Mouse (Mus musculus): Measurements from ENCODE around the gene Olfr583. TPM values are rescaled to one million over a fixed set of nuclear protein-coding genes. Genes with fewer than 3 reads are reported as not detected.

The Olfr583 gene
- not detected in 2 replicates for polyA plus RNA-seq (2016; fragmentation: Nextera tagmentation; extraction: Ambion mirVana)

- Histone ChIP-seq H3K9ac (no peak within 1 kb of the TSS), H3K36me3 (no peaks in the 10 kb centered on the region), H3K9me3 (no peaks in the 10 kb centered on the region), H3K4me2 (replicated peaks) (no peak within 1 kb of the TSS), H3K4me1 (no peaks in the 10 kb centered on the region), H3K27ac (no peak within 1 kb of the TSS), H3K4me3 (no peak within 1 kb of the TSS), H3K27me3 (replicated peaks) (no peaks in the 10 kb centered on the region)
- no peak for ATAC-seq (ENCODE audit: low FRiP score, low read depth)
- 97% methylated on average over 1 of the region's 1 CpGs for WGBS
These were observed at the start of gene Olfr583 for GRCm38 (mm10) chr7:103051000-103051399. Gene Olfr583, plus strand, starts transcription at chr7:103051300.

GRCm38 (mm10) chr7:103037724-103038123, 13.4 kb upstream of the Olfr583 start, which contains the start of gene Olfr582:
Gene Olfr582, plus strand, starts transcription at chr7:103038024.
- Histone ChIP-seq H3K9ac (no peak within 1 kb of the TSS), H3K4me3 (no peak within 1 kb of the TSS), H3K27ac (no peak within 1 kb of the TSS), H3K4me1 (no peaks in the 10 kb centered on the region), H3K36me3 (no peaks in the 10 kb centered on the region), H3K4me2 (replicated peaks) (no peak within 1 kb of the TSS), H3K27me3 (replicated peaks) (no peaks in the 10 kb centered on the region), H3K9me3 (no peaks in the 10 kb centered on the region)
- no peak for ATAC-seq (ENCODE audit: low FRiP score, low read depth)

GRCm38 (mm10) chr7:103081585-103081984, 30.5 kb downstream of the Olfr583 start, which contains the start of gene Olfr584:
Gene Olfr584, plus strand, starts transcription at chr7:103081885.
- 80% methylated on average over 1 of the region's 1 CpGs for WGBS
- ATAC-seq (ENCODE audit: low FRiP score, low read depth) = no peak
- H3K36me3 ChIP-seq = no peaks in the 10 kb centered on the region

GRCm38 (mm10) chr7:103097420-103097819, 46.3 kb downstream of the Olfr583 start, which contains the start of gene Olfr585:
Gene Olfr585, plus strand, starts transcription at chr7:103097720.
- Histone ChIP-seq H3K27ac (no peak within 1 kb of the TSS), H3K27me3 (replicated peaks) (no peaks in the 10 kb centered on the region), H3K4me1 (no peaks in the 10 kb centered on the region), H3K9me3 (no peaks in the 10 kb centered on the region), H3K4me2 (replicated peaks) (no peak within 1 kb of the TSS), H3K36me3 (no peaks in the 10 kb centered on the region), H3K4me3 (no peak within 1 kb of the TSS), H3K9ac (no peak within 1 kb of the TSS)
- no peak for ATAC-seq (ENCODE audit: low FRiP score, low read depth)
- 78% methylated on average over 1 of the region's 1 CpGs for WGBS

More at GRCm38 (mm10) chr7:103081585-103081984, 30.5 kb downstream of the Olfr583 start, which contains the start of gene Olfr584:
- Histone ChIP-seq H3K9me3 (peaks cover 14% of the 10 kb centered on the region), H3K4me2 (replicated peaks) (no peak within 1 kb of the TSS), H3K27me3 (replicated peaks) (no peaks in the 10 kb centered on the region), H3K9ac (no peak within 1 kb of the TSS), H3K4me1 (no peaks in the 10 kb centered on the region), H3K4me3 (no peak within 1 kb of the TSS), H3K27ac (no peak within 1 kb of the TSS)

Other genes starting within 250 kb of the Olfr583 start
- gene Olfr564, start 247.8 kb upstream of the Olfr583 start, polyA plus RNA-seq (2016; fragmentation: Nextera tagmentation; extraction: Ambion mirVana) = not detected in 2 replicates
- not detected in 2 replicates for gene Olfr566, start 192.5 kb upstream of the Olfr583 start, polyA plus RNA-seq (2016; fragmentation: Nextera tagmentation; extraction: Ambion mirVana)
- gene Olfr568, start 174.2 kb upstream of the Olfr583 start, polyA plus RNA-seq (2016; fragmentation: Nextera tagmentation; extraction: Ambion mirVana) = not detected in 2 replicates
- gene Olfr569, start 160.4 kb upstream of the Olfr583 start, polyA plus RNA-seq (2016; fragmentation: Nextera tagmentation; extraction: Ambion mirVana) = not detected in 2 replicates
- not detected in 2 replicates for gene Olfr570, start 156.7 kb upstream of the Olfr583 start, polyA plus RNA-seq (2016; fragmentation: Nextera tagmentation; extraction: Ambion mirVana)
- gene Olfr571, start 133.8 kb upstream of the Olfr583 start, polyA plus RNA-seq (2016; fragmentation: Nextera tagmentation; extraction: Ambion mirVana) = not detected in 2 replicates
- not detected in 2 replicates for gene Olfr572, start 126.9 kb upstream of the Olfr583 start, polyA plus RNA-seq (2016; fragmentation: Nextera tagmentation; extraction: Ambion mirVana)
- gene Olfr573-ps1, start 108.7 kb upstream of the Olfr583 start, polyA plus RNA-seq (2016; fragmentation: Nextera tagmentation; extraction: Ambion mirVana) = not detected in 2 replicates
- gene Olfr574, start 102.8 kb upstream of the Olfr583 start, polyA plus RNA-seq (2016; fragmentation: Nextera tagmentation; extraction: Ambion mirVana) = not detected in 2 replicates
- not detected in 2 replicates for gene Olfr575, start 92.5 kb upstream of the Olfr583 start, polyA plus RNA-seq (2016; fragmentation: Nextera tagmentation; extraction: Ambion mirVana)
- not detected in 2 replicates for gene Olfr576, start 88.6 kb upstream of the Olfr583 start, polyA plus RNA-seq (2016; fragmentation: Nextera tagmentation; extraction: Ambion mirVana)
- not detected in 2 replicates for gene Olfr577, start 75.4 kb upstream of the Olfr583 start, polyA plus RNA-seq (2016; fragmentation: Nextera tagmentation; extraction: Ambion mirVana)
- gene Olfr578, start 62.0 kb upstream of the Olfr583 start, polyA plus RNA-seq (2016; fragmentation: Nextera tagmentation; extraction: Ambion mirVana) = not detected in 2 replicates
- gene Olfr582, start 13.3 kb upstream of the Olfr583 start, polyA plus RNA-seq (2016; fragmentation: Nextera tagmentation; extraction: Ambion mirVana) = not detected in 2 replicates
- gene Olfr584, start 30.6 kb downstream of the Olfr583 start, polyA plus RNA-seq (2016; fragmentation: Nextera tagmentation; extraction: Ambion mirVana) = not detected in 2 replicates
- gene Olfr585, start 46.4 kb downstream of the Olfr583 start, polyA plus RNA-seq (2016; fragmentation: Nextera tagmentation; extraction: Ambion mirVana) = not detected in 2 replicates
- not detected in 2 replicates for gene Olfr586, start 74.3 kb downstream of the Olfr583 start, polyA plus RNA-seq (2016; fragmentation: Nextera tagmentation; extraction: Ambion mirVana)
- gene Olfr588-ps1, start 89.6 kb downstream of the Olfr583 start, polyA plus RNA-seq (2016; fragmentation: Nextera tagmentation; extraction: Ambion mirVana) = not detected in 2 replicates
- gene Olfr589, start 105.1 kb downstream of the Olfr583 start, polyA plus RNA-seq (2016; fragmentation: Nextera tagmentation; extraction: Ambion mirVana) = not detected in 2 replicates
- not detected in 2 replicates for gene Olfr591, start 127.0 kb downstream of the Olfr583 start, polyA plus RNA-seq (2016; fragmentation: Nextera tagmentation; extraction: Ambion mirVana)
- gene Olfr592, start 133.5 kb downstream of the Olfr583 start, polyA plus RNA-seq (2016; fragmentation: Nextera tagmentation; extraction: Ambion mirVana) = not detected in 2 replicates
- gene Olfr593, start 160.6 kb downstream of the Olfr583 start, polyA plus RNA-seq (2016; fragmentation: Nextera tagmentation; extraction: Ambion mirVana) = not detected in 2 replicates
- gene Olfr594, start 165.7 kb downstream of the Olfr583 start, polyA plus RNA-seq (2016; fragmentation: Nextera tagmentation; extraction: Ambion mirVana) = not detected in 2 replicates
- not detected in 2 replicates for gene Usp17ld, start 201.2 kb downstream of the Olfr583 start, polyA plus RNA-seq (2016; fragmentation: Nextera tagmentation; extraction: Ambion mirVana)